Mouse (Mus musculus) heart, postnatal 4 days (tissue): ENCODE results near the gene Ly6g6f. TPM values are rescaled to one million over a fixed set of nuclear protein-coding genes. Genes with fewer than 3 reads are reported as not detected.
"Not testable (repeated sequence)": the region's sequence is repeated elsewhere in the genome, so short reads cannot be mapped to it uniquely, and the experiment has no call there.

Source experiments
- DNase-seq: peaks from one replicate; pipeline ENCODE4 v3.0.0; 2021
- total RNA-seq, 2 experiments: library from RNA; stranded (reverse); gene quantifications; 2 replicates each; pipeline ENCODE4 v1.2.3; 2021

Ly6g6f gene
- total RNA-seq: not detected

DNA sequence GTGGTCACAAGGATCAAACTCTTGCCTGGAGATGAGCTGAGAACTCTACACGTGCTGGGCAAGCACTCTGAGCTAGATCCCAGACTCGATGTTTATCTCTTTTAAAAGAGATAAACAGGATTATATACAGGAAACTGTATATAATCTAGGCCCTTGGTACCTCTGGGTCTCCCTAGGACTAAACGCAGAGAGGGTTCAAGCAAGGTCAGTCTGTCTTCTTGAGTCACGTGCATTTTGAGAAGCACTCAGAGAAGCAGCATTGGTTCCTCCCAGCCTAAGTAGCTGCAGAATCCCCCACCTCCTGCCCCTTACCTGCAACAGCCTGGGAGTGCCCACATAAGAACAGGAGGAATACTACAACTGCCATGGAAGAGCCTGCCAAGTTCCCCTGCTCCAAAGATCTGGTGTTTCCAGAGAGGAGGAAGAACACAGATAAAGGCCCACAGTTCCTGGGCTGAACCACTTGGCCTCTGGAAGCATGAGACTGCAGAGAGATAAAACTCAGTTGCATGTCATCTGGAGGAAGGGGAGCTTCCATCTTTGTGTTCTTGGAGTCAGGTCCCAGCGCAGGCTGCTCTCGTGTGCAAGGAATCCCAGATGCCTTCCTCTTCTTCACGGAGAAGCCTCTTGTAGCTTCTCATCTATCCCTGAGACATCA lies at the start of gene Ly6g6f:
TSS of gene Ly6g6f (minus strand) at position 403 of the 658 bp plus-strand sequence.
- no peak for DNase-seq

DNA sequence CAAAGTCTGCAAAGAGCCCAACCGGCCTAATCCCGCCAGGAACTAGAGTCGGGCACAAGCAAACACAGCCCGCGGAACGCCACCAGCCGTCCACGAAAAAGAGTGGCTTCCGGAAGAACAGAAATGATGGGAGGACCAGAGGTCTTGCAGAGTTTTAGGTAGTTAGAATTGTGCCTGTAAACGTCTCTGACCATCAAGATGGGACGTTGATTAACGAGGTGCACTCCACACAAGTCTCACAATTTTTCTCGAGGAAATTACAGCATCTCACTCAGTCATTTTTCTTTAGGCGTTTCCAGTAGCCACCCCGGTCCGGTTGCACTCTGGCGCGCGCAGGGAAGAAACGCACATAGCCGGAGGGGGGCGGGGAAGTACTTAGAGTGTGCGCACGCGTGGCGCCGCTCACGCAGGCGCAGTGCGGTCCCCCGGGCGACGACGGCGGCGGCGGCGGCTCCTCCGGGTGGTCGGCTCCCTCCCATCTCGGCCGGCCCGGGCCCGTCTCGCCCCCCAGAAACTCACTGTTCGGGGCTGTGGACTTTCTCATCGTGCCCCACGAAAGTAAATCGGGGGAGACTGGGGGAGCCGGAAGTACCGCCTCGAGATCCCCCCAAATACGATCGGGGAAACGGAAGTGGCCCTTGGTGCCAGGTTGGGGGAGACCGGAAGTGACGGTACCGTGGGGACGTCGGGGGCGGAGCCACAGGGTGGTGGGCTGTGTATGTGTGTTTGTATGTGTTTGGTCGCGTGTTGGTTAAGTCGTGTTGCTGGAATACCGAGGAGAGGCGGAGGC lies 49.6 kb upstream of the Ly6g6f start, which contains the start of gene Bag6:
TSS of gene Bag6 (plus strand) at position 378 of the 790 bp plus-strand sequence.
- peak; percentile 95 for DNase-seq

DNA sequence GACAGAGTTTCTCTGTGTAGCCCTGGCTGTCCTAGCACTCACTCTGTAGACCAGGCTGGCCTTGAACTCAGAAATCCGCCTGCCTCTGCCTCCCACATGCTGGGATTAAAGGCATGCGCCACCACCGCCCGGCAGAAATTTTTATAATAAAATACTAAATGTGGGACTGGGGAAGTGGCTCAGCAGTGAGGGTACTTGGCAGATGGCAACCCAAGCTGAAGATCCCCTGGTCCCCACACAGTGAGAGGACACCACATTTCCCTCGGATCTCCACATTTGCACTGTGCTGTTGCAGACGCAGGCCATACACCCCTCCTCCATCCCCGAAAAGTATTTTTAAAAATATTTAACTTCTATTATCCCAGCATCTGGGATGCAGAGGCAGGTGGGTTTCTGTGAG lies 48.1 kb upstream of the Ly6g6f start:
- no peak for DNase-seq

DNA sequence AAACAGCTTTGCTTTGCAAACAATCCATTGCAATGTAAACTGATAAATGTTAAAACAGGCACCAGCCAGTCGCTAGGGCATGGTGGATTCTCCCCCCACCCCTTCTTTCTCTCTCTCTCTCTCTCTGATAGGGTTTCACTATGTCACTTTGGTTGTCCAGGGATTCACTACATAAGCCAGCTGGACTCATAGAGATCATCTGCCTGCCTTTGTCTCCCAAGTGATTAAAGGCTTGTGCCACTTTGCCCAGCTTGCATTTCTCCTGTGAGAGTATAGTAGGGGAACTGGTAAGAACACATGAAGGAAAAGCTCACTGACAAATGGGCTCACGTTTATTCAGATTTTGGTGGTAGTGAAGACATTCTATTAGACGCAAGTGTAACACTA lies 46.8 kb upstream of the Ly6g6f start:
- no peak for DNase-seq

DNA sequence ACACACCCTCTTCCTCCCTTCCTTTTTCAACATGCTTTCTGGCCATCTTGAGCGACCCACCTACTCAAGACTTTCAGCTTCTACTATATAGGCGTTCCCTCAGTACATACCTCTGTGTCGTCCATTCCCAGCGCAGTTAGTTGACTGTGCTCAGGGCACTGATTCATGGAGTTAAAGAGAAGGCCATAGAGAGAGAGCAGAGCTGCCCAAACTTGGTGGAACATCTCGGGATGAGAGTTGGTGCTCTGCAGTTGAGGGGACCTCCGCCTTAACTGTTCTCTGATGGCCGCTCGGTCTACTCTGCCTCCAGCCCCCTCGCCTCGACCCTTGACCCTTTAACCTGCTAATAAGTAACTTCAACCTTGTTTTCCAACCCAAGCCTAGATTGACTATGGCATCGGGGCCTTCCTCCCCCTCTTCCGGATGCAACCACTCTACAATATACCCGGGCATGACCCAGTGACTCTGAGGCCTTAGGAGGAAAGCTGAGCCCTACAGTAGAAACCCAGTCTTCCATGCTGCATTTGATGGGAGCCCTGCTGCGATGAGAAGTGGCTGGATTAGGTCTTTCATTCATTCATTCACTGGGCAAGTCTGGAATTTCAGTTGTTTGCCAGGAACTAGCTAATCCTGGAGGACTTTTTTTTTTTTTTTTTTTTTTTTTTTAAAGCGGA lies 46.2 kb upstream of the Ly6g6f start, which contains the start of gene Apom:
TSS of gene Apom (minus strand) at position 551 of the 674 bp plus-strand sequence.
- DNase-seq: no peak

DNA sequence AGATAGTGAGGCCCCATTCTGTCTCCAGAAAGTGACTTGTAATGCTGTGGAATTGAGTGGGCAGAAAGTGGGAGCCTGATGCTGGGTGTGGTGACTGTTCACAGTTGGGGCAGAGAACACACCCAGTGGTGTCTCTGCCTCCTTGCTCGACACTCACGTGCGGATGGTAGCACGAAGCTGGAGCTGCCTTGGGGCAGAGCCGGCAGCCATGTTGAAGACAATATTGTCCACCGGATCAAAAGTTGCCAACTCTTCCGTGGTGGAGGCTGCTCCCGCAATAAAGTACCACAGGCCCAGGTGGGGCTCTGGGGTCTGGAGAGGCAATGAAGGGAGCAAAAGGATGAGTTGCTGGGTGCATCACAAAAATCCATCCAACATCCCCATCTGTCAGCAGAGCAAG lies 45.6 kb upstream of the Ly6g6f start:
- DNase-seq: no peak

DNA sequence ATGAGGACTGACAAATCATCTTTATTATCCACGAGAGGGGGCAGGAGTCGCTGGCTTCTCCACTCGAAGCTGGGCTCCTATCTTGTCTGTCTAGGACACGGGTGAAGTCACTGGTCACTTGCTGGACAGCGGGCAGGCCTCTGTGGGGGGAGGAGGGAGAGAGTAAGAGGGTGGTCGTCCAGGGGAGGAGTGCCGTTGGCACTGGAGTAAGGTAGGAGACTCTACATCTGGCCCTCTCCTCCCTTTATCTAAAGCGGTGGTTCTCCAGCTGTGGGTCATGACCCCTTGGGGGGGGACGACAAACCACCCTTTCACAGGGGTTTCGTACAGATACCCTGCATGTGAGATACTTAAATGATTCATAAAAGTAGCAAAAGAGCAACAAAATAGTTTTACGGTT lies 43.6 kb upstream of the Ly6g6f start:
- DNase-seq: no peak

DNA sequence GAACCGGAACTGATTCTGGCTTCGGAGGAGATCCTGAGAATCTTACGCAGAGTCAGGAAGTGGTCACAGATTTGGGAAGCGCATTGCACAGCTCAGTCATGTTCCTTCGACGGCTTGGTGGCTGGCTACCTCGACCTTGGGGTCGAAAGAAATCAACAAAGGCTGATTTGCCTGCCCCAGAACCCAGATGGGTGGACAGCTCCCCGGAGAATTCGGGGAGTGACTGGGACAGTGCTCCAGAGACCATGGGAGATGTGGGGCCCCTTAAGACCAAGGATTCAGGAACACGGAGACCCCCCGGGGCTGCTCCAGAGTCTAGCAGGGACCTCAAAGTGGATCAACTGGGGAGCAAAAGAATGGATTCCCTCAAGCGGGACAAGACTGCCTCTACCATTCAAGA lies 41.6 kb upstream of the Ly6g6f start:
- no peak for DNase-seq

DNA sequence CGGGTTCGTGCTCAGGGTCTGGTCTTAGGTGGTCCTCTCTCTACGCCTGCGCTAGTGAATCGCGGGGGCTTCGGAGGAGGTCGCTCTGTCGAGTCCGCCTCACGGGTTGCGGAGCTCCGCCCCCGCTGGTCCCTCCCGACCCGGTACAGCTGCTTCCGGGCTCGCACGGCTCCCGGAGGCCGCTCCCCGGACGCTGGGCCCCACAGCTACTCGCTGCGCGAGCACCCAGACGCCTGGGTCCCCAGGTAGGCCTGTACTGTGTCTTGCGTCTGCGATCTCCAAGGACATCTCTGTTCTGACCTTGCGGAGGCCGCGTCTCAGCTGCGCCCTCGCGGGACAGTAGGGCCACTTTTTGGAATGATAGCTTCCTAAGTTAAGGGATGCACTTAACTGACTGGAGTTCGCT lies 40.8 kb upstream of the Ly6g6f start, which contains the start of gene D17H6S53E:
TSS of gene D17H6S53E (plus strand) at position 168 of the 406 bp plus-strand sequence.
- DNase-seq: peak; percentile 81

DNA sequence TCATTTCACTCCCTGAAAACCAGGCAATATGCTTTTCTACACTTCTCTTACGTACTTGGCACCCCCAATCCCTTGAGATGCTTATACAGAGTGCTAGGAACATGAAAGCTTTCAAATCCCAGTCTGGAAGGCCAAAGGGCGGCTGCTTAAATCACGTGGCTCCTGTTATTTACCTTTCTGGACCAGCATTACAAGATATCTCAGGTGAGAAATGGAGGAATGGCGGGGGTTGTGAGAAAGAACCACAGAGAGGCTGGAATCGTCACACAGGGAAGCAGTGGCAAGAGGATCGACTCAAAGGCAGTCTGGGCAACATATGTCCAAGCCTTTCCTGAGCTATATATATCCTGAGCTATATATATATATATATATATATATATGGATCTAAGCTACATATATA lies 40.2 kb upstream of the Ly6g6f start:
- DNase-seq: no peak

DNA sequence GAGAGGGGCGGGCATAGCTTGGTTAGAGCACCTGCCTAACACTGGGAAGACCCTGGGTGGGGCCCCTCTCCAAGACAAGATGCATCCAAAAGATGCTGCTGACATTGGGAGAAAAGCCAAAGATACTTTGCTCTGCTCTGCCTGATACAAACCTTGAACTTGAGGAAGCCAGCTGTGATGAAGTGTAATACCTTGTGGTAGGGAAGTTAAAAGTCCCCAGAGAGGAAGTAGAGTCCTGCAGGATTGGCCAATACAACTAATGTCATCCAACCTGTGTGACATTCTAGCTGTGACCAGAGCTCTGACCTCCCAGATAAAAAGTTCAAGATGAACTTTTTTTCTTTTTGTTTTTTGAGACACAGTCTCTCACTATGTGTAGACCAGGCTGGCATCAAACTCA lies 39.7 kb upstream of the Ly6g6f start:
- DNase-seq: no peak

DNA sequence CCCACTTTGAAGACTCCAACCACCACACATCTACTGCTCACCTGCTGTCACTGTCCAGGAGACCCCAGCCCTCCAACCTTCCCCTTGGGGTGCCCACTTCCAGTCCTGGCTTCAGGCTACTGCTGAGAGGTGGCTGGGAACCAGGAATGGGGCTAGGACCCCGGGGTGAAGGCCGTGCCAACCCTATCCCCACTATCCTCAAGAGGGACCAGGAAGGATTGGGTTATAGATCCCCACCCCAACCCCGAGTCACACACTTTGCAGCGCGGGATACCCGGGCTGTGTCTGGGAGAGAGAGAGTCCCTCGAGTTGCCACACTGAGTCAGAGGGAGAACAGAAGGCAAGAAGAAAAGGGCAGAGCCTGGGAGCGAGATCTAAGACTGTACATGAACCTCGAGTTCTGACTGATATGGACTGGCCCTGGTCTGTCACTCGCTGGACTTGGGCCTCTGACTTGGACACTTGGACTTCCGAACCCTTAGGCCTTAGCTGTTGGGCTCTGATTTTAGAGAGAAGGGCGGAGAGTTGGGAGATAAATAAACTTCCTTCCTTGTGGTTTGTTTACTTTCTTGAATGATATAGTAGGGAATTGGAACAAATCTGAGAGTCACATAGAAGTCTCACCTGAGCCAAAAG lies 39.0 kb upstream of the Ly6g6f start:
- not testable (repeated sequence) for DNase-seq

DNA sequence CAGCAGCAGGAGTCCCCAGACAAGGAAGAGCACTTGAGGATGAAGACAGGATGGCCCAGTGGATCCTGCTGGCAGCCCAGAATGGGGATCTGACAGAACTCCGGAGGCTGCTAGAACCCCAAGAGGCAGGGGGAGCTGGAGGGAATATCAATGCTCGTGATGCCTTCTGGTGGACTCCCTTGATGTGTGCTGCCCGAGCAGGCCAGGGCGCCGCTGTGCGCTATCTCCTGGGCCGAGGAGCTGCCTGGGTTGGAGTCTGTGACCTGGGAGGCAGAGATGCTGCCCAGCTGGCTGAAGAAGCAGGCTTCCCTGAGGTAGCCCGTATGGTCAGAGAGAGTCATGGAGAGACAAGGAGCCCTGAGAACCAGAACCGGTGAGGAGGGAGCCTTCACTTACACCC lies 37.9 kb upstream of the Ly6g6f start:
- not testable (repeated sequence) for DNase-seq

DNA sequence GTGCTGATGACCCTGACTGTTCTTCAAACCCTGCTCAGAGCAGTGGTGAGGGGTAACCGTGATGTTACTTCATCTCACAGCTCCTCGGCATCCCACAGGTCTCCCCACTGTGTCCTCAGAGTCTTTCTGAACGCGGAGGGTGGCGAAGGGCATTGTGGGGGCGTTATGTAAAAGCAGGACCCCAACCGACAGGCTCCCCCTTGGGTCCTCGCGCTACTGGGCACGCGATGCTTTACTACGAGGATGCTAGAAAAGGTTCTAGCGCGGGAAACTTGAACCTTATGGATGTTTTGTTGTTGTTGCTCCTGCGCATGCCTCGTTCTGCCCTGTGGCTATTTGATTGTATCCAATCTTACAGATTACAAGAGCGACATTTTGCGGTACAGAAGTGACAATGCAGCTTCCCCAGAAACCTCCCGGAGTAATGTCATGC lies 36.5 kb upstream of the Ly6g6f start, which contains the start of gene Csnk2b:
TSS of gene Csnk2b (minus strand) at position 183 of the 433 bp plus-strand sequence.
- peak; percentile 55 for DNase-seq

DNA sequence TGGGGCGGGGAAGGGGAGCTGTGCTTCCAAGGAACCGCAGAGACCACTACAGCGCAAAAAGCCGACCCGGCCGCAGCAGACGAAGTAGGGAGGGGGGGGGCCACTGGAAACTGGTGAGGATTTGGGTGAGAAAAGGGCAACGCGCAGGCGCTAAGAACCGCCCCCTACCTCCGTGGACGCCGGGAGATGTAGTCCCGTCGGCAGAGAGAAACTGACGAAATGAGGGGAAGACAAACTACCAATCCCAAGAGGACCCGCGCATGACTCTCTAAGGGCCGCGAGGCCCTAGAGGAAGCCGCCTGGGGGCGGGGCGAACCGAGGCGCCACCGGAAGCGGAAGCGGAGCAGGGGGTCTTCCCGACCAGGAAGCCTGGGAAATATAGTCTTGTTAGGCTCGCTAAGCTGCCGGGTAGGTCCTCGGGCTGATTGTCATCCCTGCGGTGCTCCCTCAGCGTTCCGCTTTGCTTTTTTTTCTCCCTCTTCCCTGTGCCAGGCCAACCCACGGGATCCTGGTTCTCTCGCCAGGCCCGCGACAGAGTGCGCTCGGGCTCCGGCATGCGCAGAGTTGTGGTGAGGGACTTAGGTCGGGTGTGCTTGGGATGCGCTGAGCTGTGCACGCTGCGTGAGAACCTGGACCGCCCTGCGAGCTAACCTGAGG lies 35.9 kb upstream of the Ly6g6f start, which contains the start of gene Gpank1:
TSS of gene Gpank1 (plus strand) at position 313 of the 657 bp plus-strand sequence.
- peak; percentile 99 for DNase-seq

DNA sequence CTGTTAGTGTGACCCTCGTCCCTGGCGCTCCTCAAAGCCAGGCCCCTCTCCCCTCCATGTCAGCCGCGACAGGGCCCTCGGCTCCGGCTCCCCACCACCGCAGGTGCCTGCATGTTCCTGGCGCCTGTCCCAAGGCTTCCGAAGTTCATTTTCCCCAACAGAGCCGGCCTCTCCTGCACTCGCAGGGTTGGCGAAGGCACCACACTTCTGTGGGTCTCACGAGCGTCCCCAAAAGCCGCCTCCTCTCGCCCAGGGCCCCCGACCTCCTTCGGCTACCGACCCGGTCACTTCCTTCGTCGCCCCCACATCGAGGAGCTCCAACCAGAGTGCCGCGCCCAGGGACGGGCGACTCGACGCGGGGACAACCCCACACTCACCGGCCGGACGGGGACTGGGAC lies 35.3 kb upstream of the Ly6g6f start:
- no peak for DNase-seq

DNA sequence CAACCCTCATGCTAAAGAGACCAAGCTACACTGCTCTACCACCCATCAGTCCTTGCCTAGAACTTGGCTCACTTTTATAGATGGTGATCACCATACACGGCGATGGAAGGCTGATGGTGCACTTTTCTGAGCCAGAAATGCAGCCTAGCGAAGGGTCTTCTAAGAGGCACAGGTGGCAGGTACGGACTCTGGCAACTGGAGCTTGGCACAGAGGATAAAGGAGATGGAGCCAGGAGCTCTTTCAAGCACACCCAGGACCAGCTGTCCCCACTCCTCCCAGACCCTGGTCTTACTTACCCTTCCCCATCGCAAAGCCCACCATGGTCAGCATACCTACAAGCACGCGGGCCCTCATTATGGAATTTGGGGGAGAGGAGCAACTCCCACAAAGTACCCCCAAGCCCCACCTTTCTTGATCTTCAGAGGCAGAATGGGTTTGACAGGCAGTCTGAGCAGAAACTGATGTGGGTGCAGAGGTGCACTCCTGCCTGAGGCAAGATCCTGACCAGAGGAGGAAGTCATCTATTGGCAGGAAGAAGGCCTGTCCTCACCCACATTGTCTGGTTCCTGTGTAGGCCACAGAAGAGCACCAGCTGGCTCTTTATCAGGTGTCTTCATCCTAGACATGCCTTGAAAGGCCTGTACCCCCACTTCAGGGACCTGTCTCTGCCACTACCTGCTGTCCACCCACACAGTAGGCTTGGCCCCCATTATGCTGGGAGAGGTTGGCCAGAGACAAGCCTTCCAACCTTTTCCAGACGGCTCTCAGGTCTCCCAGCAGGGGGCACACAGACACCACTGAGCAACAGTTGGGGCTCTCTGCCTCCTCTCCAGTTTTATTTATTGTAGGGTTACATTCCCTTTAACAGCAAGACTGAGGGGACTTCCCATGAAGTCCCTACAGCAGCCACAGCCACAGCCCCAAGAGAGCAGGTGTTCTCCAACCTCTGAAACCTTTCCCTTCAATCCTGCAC lies 29.9 kb upstream of the Ly6g6f start, which contains the start of gene Ly6g5b:
TSS of gene Ly6g5b (minus strand) at position 383 of the 974 bp plus-strand sequence.
- peak; percentile 43 for DNase-seq

DNA sequence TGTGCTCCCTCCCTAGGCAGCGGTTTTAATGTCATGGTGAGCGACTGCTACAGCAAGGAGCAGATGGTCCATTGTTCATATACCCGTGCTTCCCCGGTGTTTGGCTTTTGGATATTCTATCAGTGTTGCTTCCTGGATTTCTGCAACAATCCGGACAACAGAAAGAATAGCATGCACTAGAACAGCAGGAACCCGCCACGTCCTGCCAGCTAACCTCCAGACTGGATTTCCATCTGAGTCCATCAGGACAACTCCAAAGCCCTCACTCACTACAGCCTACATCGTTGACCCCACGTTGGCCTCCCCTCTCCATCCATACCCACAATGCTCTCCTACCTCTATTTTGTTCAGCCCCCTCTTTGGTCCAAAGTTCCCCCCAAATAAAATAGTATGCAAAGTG lies 26.4 kb upstream of the Ly6g6f start:
- DNase-seq: no peak

DNA sequence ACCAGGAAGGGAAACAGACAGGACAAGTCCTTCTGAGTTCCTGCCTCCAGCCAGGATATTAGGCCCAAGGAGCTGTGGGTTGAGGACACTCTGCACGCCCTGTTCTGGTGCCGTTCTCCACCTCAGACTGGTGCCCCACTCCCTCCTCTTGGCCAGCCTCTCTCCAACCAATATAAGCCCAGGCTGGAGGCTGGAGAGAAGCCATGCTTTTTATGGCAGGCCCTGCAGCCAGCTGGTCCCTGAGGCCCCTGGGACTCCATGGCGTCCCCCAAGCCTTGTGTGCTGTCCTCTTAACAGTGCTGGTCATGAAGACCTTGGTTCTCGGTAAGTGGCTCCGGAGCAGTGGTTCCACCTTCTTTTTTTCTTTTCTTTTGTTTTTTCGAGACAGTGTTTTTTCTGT lies 22.7 kb upstream of the Ly6g6f start, which contains the start of gene Ly6g5c:
TSS of gene Ly6g5c (plus strand) at position 183 of the 400 bp plus-strand sequence.
- no peak for DNase-seq

DNA sequence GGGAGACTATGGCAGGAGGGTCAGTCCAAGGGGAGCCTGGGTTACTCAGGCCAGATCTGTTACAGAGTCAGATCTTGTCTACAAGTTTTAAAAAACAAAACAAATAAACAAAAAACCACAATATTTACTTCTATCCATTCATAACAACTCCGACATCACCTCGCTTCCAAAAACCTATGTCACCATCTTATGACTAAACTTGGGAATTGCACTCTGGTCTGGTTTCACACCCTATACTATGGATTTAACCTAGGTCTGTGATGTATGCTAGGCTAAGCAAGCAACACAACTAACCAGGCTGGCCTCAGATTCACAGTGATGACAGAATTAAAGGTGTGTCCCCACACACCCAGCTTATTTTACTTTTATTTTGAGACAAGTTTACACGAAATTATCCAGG lies 21.1 kb upstream of the Ly6g6f start:
- DNase-seq: no peak
